12 mouse cellular contexts compared by ENCODE assay signal in the genomic region with DNA sequence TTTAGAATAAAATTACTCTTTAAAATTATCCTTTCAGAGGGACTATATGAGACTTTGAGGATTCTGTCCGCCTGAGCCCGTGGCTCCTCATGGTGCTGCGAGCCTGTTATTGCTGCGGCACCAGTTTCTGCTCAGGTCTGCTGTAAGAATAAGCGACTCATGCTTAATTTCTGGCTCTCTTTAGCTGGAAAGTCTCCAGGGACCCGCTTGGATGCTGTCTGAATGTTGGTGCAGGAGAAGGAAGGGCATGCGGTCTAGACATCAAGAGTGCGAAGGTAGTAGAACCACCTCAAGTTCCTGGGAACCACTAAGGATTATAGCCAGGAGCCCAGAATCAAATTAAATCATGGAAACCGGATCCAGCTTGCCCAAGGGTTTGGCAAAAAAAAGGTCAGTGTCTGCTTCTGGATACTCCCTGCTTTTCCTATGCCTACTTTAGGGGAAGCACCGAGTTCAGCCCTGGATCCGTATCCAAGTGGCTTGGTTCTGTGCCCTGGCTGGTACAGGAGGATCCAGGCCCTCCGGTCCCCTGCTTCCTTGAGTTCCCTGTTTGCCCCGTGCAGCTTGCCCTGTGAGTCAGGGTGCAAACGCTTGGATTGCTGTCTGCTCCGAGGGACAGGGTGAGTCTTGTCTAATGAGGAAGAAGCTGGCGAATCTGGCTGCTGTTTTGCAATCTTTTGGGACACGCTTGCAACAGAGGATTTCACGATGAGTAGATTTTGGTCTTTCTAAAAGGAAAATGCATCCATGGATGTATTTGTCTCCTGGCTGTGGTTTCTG.
A peak's percentile ranks its signal among the peaks of the same experiment; 100 is the strongest.
DNase-seq lines count a peak whose midpoint lies in the region; ATAC-seq and TF ChIP-seq lines count a peak whose summit lies in the region.
"Had no signal": no experiment of that assay in that cellular context is flagged by ENCODE, and none has a peak within 500 bp of the region (broad histone marks: within the 10 kb centered on the region; RNA-seq: fewer than 3 reads in every experiment).

No protein-coding gene starts in this region.

- no peak overlapping the region for H3K4me3 ChIP-seq in embryonic facial prominence, embryonic 14.5 days (ENCODE audit: low read depth, low read length)
- no peak overlapping the region for H3K4me3 ChIP-seq in limb, embryonic 10.5 days
- no peak overlapping the region for H3K4me3 ChIP-seq in liver, postnatal 0 days (ENCODE audit: low read depth, low read length)
- H3K4me3 ChIP-seq: layer of hippocampus, adult 2 months; megakaryocyte, embryonic 14.5 days had no signal

- no peak for ATAC-seq in embryonic facial prominence, embryonic 14.5 days (ENCODE audit: low read depth)
- ATAC-seq in CD4-positive, CD25-positive, alpha-beta regulatory T cell, adult 4 months, result no peak
- no peak for ATAC-seq in megakaryocyte-erythroid progenitor cell, adult 5-6 weeks (replicated peaks; ENCODE audit: low FRiP score, low TSS enrichment, poor library complexity, severe bottlenecking)
- ATAC-seq in liver, postnatal 0 days, result no peak
- ATAC-seq: forebrain, postnatal 0 days had no signal

- no peak for TF ChIP-seq CTCF in liver, postnatal 0 days (IDR thresholded peaks at IDR 0.05; ENCODE audit: low read depth)

- no peaks in the 10 kb centered on the region for H3K36me3 ChIP-seq in embryonic facial prominence, embryonic 14.5 days (ENCODE audit: control insufficient read depth, insufficient read depth, low read length)
- H3K36me3 ChIP-seq in limb, embryonic 10.5 days, result no peaks in the 10 kb centered on the region
- no peaks in the 10 kb centered on the region for H3K36me3 ChIP-seq in liver, postnatal 0 days (replicated peaks; ENCODE audit: insufficient read depth, low read length)

- peak; percentile 20 to 50 for DNase-seq in heart, adult 9 months (ENCODE audit: low spot score in 2 of 2)
- no peak for DNase-seq in heart, postnatal 4 days
- peak; percentile 83 for DNase-seq in NIH3T3 (ENCODE audit: low read depth)
- no peak for DNase-seq in embryonic facial prominence, embryonic 14.5 days (ENCODE audit: low spot score)
- no peak for DNase-seq in limb, embryonic 10.5 days (ENCODE audit: low spot score)
- DNase-seq in liver, postnatal 0 days, result no peak
- DNase-seq: forebrain, postnatal 0 days had no signal

- 68% methylated on average over 18 of the region's 18 CpGs for WGBS in embryonic facial prominence, embryonic 14.5 days
- WGBS in limb, embryonic 10.5 days, result 91% methylated on average over 18 of the region's 18 CpGs
- WGBS in liver, postnatal 0 days (ENCODE audit: insufficient replicate concordance), result 74% methylated on average over 18 of the region's 18 CpGs

- H3K4me2 ChIP-seq in embryonic facial prominence, embryonic 14.5 days (ENCODE audit: low read depth, low read length), result no peak overlapping the region
- no peak overlapping the region for H3K4me2 ChIP-seq in liver, postnatal 0 days (ENCODE audit: low read depth, low read length)
- H3K4me2 ChIP-seq: hindbrain, embryonic 14.5 days had no signal

- no peak for TF ChIP-seq EP300 in liver, postnatal 0 days (IDR thresholded peaks at IDR 0.05; ENCODE audit: low read depth)

- H3K9ac ChIP-seq in embryonic facial prominence, embryonic 14.5 days (ENCODE audit: low read depth, low read length), result peak overlapping the region; percentile 41; the same call in 1 of the 2 replicates
- no peak overlapping the region for H3K9ac ChIP-seq in liver, postnatal 0 days (replicated peaks)
- H3K9ac ChIP-seq: forebrain, postnatal 0 days; hindbrain, embryonic 14.5 days had no signal

- peaks cover 25% of the 10 kb centered on the region for H3K4me1 ChIP-seq in embryonic facial prominence, embryonic 14.5 days (ENCODE audit: control insufficient read depth, insufficient read depth, low read length)
- H3K4me1 ChIP-seq in limb, embryonic 10.5 days, result peaks cover 38% of the 10 kb centered on the region
- no peaks in the 10 kb centered on the region for H3K4me1 ChIP-seq in liver, postnatal 0 days (ENCODE audit: insufficient read depth)

- no peaks in the 10 kb centered on the region for H3K27me3 ChIP-seq in embryonic facial prominence, embryonic 14.5 days (replicated peaks; ENCODE audit: control insufficient read depth, insufficient read depth, low read length)
- H3K27me3 ChIP-seq in limb, embryonic 10.5 days (ENCODE audit: low read depth, poor library complexity, severe bottlenecking), result no peaks in the 10 kb centered on the region
- H3K27me3 ChIP-seq in liver, postnatal 0 days (ENCODE audit: insufficient read depth, low read length), result no peaks in the 10 kb centered on the region
- H3K27me3 ChIP-seq: megakaryocyte, embryonic 14.5 days had no signal

- H3K27ac ChIP-seq in embryonic facial prominence, embryonic 14.5 days (replicated peaks; ENCODE audit: low read depth, low read length), result no peak overlapping the region
- peak overlapping the region; percentile 31; the same call in 1 of the 2 replicates for H3K27ac ChIP-seq in limb, embryonic 10.5 days
- H3K27ac ChIP-seq in liver, postnatal 0 days (ENCODE audit: low read depth), result no peak overlapping the region
- H3K27ac ChIP-seq: hindbrain, embryonic 14.5 days; layer of hippocampus, adult 2 months had no signal

- no peaks in the 10 kb centered on the region for H3K9me3 ChIP-seq in embryonic facial prominence, embryonic 14.5 days (ENCODE audit: control insufficient read depth, low read length)
- no peaks in the 10 kb centered on the region for H3K9me3 ChIP-seq in limb, embryonic 10.5 days (replicated peaks)
- H3K9me3 ChIP-seq in liver, postnatal 0 days (ENCODE audit: low read length), result no peaks in the 10 kb centered on the region
- H3K9me3 ChIP-seq: megakaryocyte, embryonic 14.5 days had no signal

Comparison
In these comparisons a context has a peak if more than half of its experiments do, and no peak if none do; other contexts are left out.
1. DNase-seq: peak in heart, adult 9 months (2 of 2) and NIH3T3 (single experiment); none in heart, postnatal 4 days (single experiment), embryonic facial prominence, embryonic 14.5 days (single experiment), limb, embryonic 10.5 days (single experiment) and liver, postnatal 0 days (single experiment).